Mouse (Mus musculus): ENCODE measurements at regions not wholly inside any gene's neighbourhood (a gene's known extent, or its start where the extent isn't known, plus 50 kb on each side); places are given as distances from the start of the nearest gene placed in this dataset.

DNA sequence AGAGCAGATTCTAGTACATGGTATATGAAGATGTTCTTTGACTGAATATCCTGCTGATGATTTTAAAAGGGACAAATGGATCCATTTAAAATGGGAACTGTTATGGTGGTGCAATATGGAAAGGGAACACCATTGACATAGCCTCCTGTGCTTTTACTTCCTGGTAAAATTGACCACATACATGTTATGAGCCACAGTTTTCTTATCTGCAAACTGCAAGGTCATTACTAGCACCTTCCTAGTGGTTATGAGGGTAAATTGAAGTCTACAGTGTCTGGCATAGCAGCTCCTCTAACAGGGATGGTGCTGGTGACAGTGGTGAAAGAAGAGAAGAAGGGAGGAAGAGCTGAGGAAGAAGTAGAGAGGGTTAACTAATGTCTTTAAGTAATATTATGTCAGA, 61.5 kb upstream of the Slc4a7 start:
- no peak overlapping the region for H3K4me3 ChIP-seq
- no peak for ATAC-seq (ENCODE audit: low FRiP score)
- H3K4me2 ChIP-seq = no peak overlapping the region
- H3K9ac ChIP-seq = no peak overlapping the region
- H3K27ac ChIP-seq = no peak overlapping the region
- H3K9me3 ChIP-seq = no peaks in the 10 kb centered on the region
- H3K27me3 ChIP-seq = no peaks in the 10 kb centered on the region
- H3K36me3 ChIP-seq = no peaks in the 10 kb centered on the region
- no peaks in the 10 kb centered on the region for H3K4me1 ChIP-seq (replicated peaks)

DNA sequence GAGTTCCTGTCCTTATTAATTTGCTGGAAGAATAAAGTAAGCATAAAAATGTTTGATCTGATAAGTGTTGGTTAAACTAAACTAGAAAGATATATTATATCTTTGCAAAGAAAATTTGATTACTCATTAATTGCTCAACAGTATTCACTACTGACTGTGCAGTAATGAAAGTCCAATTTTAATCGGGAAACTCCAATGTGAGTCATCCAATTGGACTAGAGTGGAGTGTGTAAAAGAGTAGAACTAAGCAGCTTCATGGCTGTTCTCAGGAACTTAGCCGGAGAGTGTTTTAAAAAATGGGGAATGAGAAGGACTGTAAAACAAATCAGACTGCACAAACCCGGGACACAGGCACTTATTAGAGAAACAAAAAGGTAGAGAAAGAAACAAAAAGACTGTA, 58.5 kb upstream of the Slc4a7 start:
- H3K27me3 ChIP-seq = no peaks in the 10 kb centered on the region
- H3K4me3 ChIP-seq = no peak overlapping the region
- H3K9me3 ChIP-seq = no peaks in the 10 kb centered on the region
- no peaks in the 10 kb centered on the region for H3K36me3 ChIP-seq
- no peaks in the 10 kb centered on the region for H3K4me1 ChIP-seq (replicated peaks)
- no peak overlapping the region for H3K27ac ChIP-seq
- ATAC-seq (ENCODE audit: low FRiP score) = no peak
- H3K9ac ChIP-seq = no peak overlapping the region
- H3K4me2 ChIP-seq = no peak overlapping the region
- WGBS = 96% methylated on average over 3 of the region's 3 CpGs

DNA sequence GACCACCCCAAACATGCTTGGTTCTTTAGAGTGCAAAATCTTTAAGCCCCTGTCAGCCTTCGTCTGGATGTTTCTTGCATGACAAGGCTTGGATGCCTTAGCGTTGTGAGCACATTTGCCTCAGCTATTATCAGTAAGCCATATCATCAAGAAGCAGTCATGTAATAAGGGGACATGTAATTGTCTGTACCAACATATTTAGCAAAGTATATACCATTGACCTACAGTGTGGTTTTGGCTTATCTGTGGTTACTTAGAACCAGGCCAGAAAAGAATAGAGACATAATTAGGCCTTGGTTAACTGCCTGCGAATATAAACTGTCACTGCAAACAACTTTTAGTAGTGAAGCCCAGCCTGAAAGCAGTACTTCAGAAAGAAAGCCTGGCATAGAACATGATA, 57.0 kb upstream of the Slc4a7 start:
- no peak overlapping the region for H3K4me3 ChIP-seq
- no peak overlapping the region for H3K9ac ChIP-seq
- no peaks in the 10 kb centered on the region for H3K36me3 ChIP-seq
- no peak overlapping the region for H3K27ac ChIP-seq
- H3K4me1 ChIP-seq (replicated peaks) = no peaks in the 10 kb centered on the region
- no peak overlapping the region for H3K4me2 ChIP-seq
- whole genome bisulfite sequencing = 80% methylated on average over 3 of the region's 3 CpGs
- no peak for ATAC-seq (ENCODE audit: low FRiP score)
- no peaks in the 10 kb centered on the region for H3K27me3 ChIP-seq
- H3K9me3 ChIP-seq = no peaks in the 10 kb centered on the region
